Mouse (Mus musculus) CH12.LX (cell line): ENCODE measurements around the gene Coq10a. TPM values are rescaled to one million over a fixed set of nuclear protein-coding genes. Genes with fewer than 3 reads are reported as not detected.
A peak's percentile ranks its signal among the peaks of the same experiment; 100 is the strongest.

Source experiments
- DNase-seq: peaks from one replicate; pipeline ENCODE4 v3.0.0-alpha.2; 2013; ENCODE audit errors: extremely low read depth
- H3K27ac ChIP-seq: 2 replicates; pipeline ENCODE4 v1.5.1; 2012; ENCODE audit warnings: low read depth, mild to moderate bottlenecking, control low read depth, moderate library complexity; ENCODE audit not compliant: insufficient read depth
- H3K27me3 ChIP-seq: replicated peaks from 2 replicates; pipeline ENCODE3; 2012; ENCODE audit warnings: inconsistent platforms
- H3K36me3 ChIP-seq, 2 experiments: replicated peaks in 1 of 2; 2 replicates each; pipeline versions ENCODE3 to v1.6.1; 2012; ENCODE audit warnings: inconsistent platforms in 1 of 2, low read length in 1 of 2, mild to moderate bottlenecking in 1 of 2, mixed read lengths in 1 of 2, moderate library complexity in 1 of 2; ENCODE audit not compliant: control insufficient read depth in 1 of 2, insufficient read depth in 1 of 2
- H3K4me1 ChIP-seq, 2 experiments: 2 replicates each; pipeline ENCODE4 v1.6.1; 2012; ENCODE audit warnings: inconsistent platforms in 1 of 2, moderate library complexity in 1 of 2; ENCODE audit not compliant: insufficient read depth in 2 of 2, control insufficient read depth in 1 of 2
- H3K4me2 ChIP-seq: 2 replicates; pipeline ENCODE4 v1.6.1; 2012; ENCODE audit warnings: low read depth, mild to moderate bottlenecking, control low read depth; ENCODE audit not compliant: poor library complexity, insufficient read depth, severe bottlenecking
- H3K4me3 ChIP-seq, 3 experiments: fragments of 150-350 bp in 1 of 3; sonication (generic) in 1 of 3; replicated peaks in 1 of 3; 2 replicates each; pipeline versions ENCODE3 to v1.5.1; 2011 to 2012; ENCODE audit warnings: low read depth in 2 of 3, low read length in 2 of 3, mild to moderate bottlenecking in 2 of 3, moderate library complexity in 2 of 3, control low read depth in 1 of 3, improper control_type of control experiment in 1 of 3, inconsistent platforms in 1 of 3, mixed read lengths in 1 of 3; ENCODE audit not compliant: poor library complexity in 1 of 3
- H3K79me2 ChIP-seq: replicated peaks from 2 replicates; pipeline ENCODE4 v1.6.1; 2012; ENCODE audit warnings: mild to moderate bottlenecking, moderate library complexity; ENCODE audit not compliant: control insufficient read depth, poor library complexity, insufficient read depth, severe bottlenecking; ENCODE audit errors: extremely low read depth
- H3K9ac ChIP-seq: 2 replicates; pipeline ENCODE4 v1.6.1; 2012; ENCODE audit warnings: low read depth, mild to moderate bottlenecking, control low read depth, moderate library complexity; ENCODE audit not compliant: insufficient read depth
- H3K9me3 ChIP-seq: replicated peaks from 2 replicates; pipeline ENCODE3; 2012; ENCODE audit warnings: low read length, inconsistent platforms, mixed read lengths
- BHLHE40 ChIP-seq: IDR thresholded peaks from 2 replicates; pipeline ENCODE4 v1.6.1; 2011; ENCODE audit warnings: mild to moderate bottlenecking, low read depth, low read length, improper control_type of control experiment
- CHD1 ChIP-seq: IDR thresholded peaks from 2 replicates; pipeline ENCODE4 v1.6.1; 2012; ENCODE audit warnings: low read depth, low read length, improper control_type of control experiment, inconsistent platforms
- CHD2 ChIP-seq: IDR thresholded peaks from 2 replicates; pipeline ENCODE4 v1.6.1; 2011; ENCODE audit warnings: low read length, improper control_type of control experiment
- CTCF ChIP-seq, 2 experiments: IDR thresholded peaks in 1 of 2; conservative IDR thresholded peaks in 1 of 2; 2 replicates each; pipeline ENCODE4 v1.5.1; 2011 to 2012; ENCODE audit warnings: low read depth in 2 of 2, low read length in 2 of 2, improper control_type of control experiment in 1 of 2, inconsistent platforms in 1 of 2, mild to moderate bottlenecking in 1 of 2, moderate library complexity in 1 of 2
- E2F4 ChIP-seq: IDR thresholded peaks from 2 replicates; pipeline ENCODE4 v1.6.1; 2011; ENCODE audit warnings: low read depth, low read length, improper control_type of control experiment; ENCODE audit not compliant: insufficient replicate concordance
- ELF1 ChIP-seq: IDR thresholded peaks from 2 replicates; pipeline ENCODE4 v1.6.1; 2014; ENCODE audit warnings: low read depth, mild to moderate bottlenecking, inconsistent platforms, low read length, improper control_type of control experiment
- EP300 ChIP-seq: IDR thresholded peaks from 2 replicates; pipeline ENCODE4 v1.6.1; 2011; ENCODE audit warnings: low read length, improper control_type of control experiment
- ETS1 ChIP-seq: conservative IDR thresholded peaks from 2 replicates; pipeline ENCODE4 v1.6.1; 2012; ENCODE audit warnings: low read depth, mild to moderate bottlenecking, inconsistent platforms, low read length, improper control_type of control experiment, moderate library complexity
- GABPA ChIP-seq: IDR thresholded peaks from 2 replicates; pipeline ENCODE4 v1.6.1; 2012; ENCODE audit warnings: low read depth, low read length, improper control_type of control experiment, inconsistent platforms; ENCODE audit not compliant: insufficient replicate concordance
- HCFC1 ChIP-seq: IDR thresholded peaks from 2 replicates; pipeline ENCODE4 v1.6.1; 2012; ENCODE audit warnings: low read depth, mild to moderate bottlenecking, inconsistent platforms, low read length, improper control_type of control experiment
- KAT2A ChIP-seq: IDR thresholded peaks from 2 replicates; pipeline ENCODE4 v1.6.1; 2012; ENCODE audit warnings: low read length, improper control_type of control experiment, inconsistent platforms; ENCODE audit not compliant: insufficient replicate concordance
- MAFK ChIP-seq: IDR thresholded peaks from 2 replicates; pipeline ENCODE4 v1.6.1; 2011; ENCODE audit warnings: low read length, improper control_type of control experiment; ENCODE audit not compliant: insufficient replicate concordance
- MAX ChIP-seq: IDR thresholded peaks from 2 replicates; pipeline ENCODE4 v1.6.1; 2011; ENCODE audit warnings: low read length, improper control_type of control experiment
- MAZ ChIP-seq: IDR thresholded peaks from 2 replicates; pipeline ENCODE4 v1.6.1; 2012; ENCODE audit warnings: low read depth, mild to moderate bottlenecking, inconsistent platforms, low read length, improper control_type of control experiment, moderate library complexity
- POLR2A ChIP-seq: IDR thresholded peaks from 2 replicates; pipeline ENCODE4 v1.6.1; 2011; ENCODE audit warnings: low read depth, mild to moderate bottlenecking, improper control_type of control experiment, low read length
- RAD21 ChIP-seq: IDR thresholded peaks from 2 replicates; pipeline ENCODE4 v1.6.1; 2011; ENCODE audit warnings: low read depth, mild to moderate bottlenecking, low read length, improper control_type of control experiment, moderate library complexity
- RCOR1 ChIP-seq: conservative IDR thresholded peaks from 2 replicates; pipeline ENCODE4 v1.6.1; 2012; ENCODE audit warnings: low read depth, mild to moderate bottlenecking, inconsistent platforms, low read length, improper control_type of control experiment
- SIN3A ChIP-seq: IDR thresholded peaks from 2 replicates; pipeline ENCODE4 v1.6.1; 2012; ENCODE audit warnings: low read length, improper control_type of control experiment, inconsistent platforms
- SMC3 ChIP-seq: IDR thresholded peaks from 2 replicates; pipeline ENCODE4 v1.6.1; 2011; ENCODE audit warnings: low read depth, low read length, improper control_type of control experiment
- TBP ChIP-seq: conservative IDR thresholded peaks from 2 replicates; pipeline ENCODE4 v1.6.1; 2011; ENCODE audit warnings: low read depth, low read length, improper control_type of control experiment
- UBTF ChIP-seq: IDR thresholded peaks from 2 replicates; pipeline ENCODE4 v1.6.1; 2012; ENCODE audit warnings: low read depth, mild to moderate bottlenecking, inconsistent platforms, low read length, improper control_type of control experiment, moderate library complexity
- USF1 ChIP-seq: IDR thresholded peaks from 2 replicates; pipeline ENCODE4 v1.6.1; 2014; ENCODE audit warnings: low read depth, mild to moderate bottlenecking, inconsistent platforms, low read length, improper control_type of control experiment
- USF2 ChIP-seq: conservative IDR thresholded peaks from 2 replicates; pipeline ENCODE4 v1.6.1; 2011; ENCODE audit warnings: low read depth, low read length, improper control_type of control experiment
- ZC3H11A ChIP-seq: IDR thresholded peaks from 2 replicates; pipeline ENCODE4 v1.6.1; 2012; ENCODE audit warnings: low read depth, mild to moderate bottlenecking, inconsistent platforms, low read length, improper control_type of control experiment
- ZMIZ1 ChIP-seq: IDR thresholded peaks from 2 replicates; pipeline ENCODE4 v1.6.1; 2012; ENCODE audit warnings: low read depth, mild to moderate bottlenecking, inconsistent platforms, low read length, improper control_type of control experiment
- ZNF384 ChIP-seq: IDR thresholded peaks from 2 replicates; pipeline ENCODE4 v1.6.1; 2012; ENCODE audit warnings: low read depth, low read length, improper control_type of control experiment, inconsistent platforms
- dilution Hi-C: fragments of 300-500 bp; cut with MboI; formaldehyde crosslinking; loops from 2 replicates; pipeline ENCODE4 v1.14.3; 2020; ENCODE audit warnings: low sequenced_read_pairs; ENCODE audit not compliant: extremely low pct_unique_long_range_greater_than_20kb, extremely low pct_ligation_motif_present
- in situ Hi-C: fragments of 300-500 bp; cut with MboI; formaldehyde crosslinking; loops from 3 replicates; pipeline ENCODE4 v1.14.3; 2019; ENCODE audit warnings: low sequenced_read_pairs, low pct_ligation_motif_present, low pct_unique_long_range_greater_than_20kb, mixed read lengths
- polyA plus RNA-seq: library from polyadenylated mRNA; unstranded; fragments of >175 nt; gene quantifications from 2 replicates; pipeline ENCODE4 v1.2.1, GENCODE M21; 2012; ENCODE audit warnings: low read depth; ENCODE audit not compliant: insufficient read length
- total RNA-seq, 2 experiments: library from RNA; depleted of rRNA; stranded (reverse); fragments of 300-350 nt in 1 of 2; fragments of >200 nt in 1 of 2; gene quantifications; 2 replicates each; pipeline ENCODE4 v1.2.3; 2012 to 2014

Coq10a gene
- total and polyA plus RNA-seq, 3 experiments: 7.7 to 12.1 (median 11.1) TPM

DNA sequence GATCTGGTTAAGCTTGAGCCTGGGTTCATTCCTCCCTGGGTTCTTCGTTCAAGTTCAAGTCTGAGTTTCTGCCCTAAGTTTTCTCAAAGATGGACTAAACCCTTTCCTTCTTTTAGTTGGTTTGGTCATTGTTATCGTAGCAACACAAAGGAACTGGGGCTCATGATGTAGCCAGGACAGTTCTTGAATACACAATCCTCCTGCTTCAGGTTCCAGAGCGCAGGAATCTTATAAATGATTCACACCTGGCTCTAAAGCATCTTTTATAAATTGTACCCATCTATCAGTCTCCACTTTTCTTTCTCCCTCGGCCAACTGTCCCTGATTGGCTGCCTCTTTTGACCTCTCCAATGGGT lies 7.3 kb upstream of the Coq10a start:
- DNase-seq: no peak
- TF ChIP-seq MAX (no peak), USF1 (no peak), EP300 (no peak), ELF1 (no peak), POLR2A (no peak), USF2 (no peak), SMC3 (no peak)
- peaks cover 13 to 29% of the 10 kb centered on the region in 2 experiments for H3K36me3 ChIP-seq
- peak overlapping the region; percentile 97; the same call in 1 of the 2 replicates for H3K9ac ChIP-seq
- H3K79me2 ChIP-seq: peaks cover 25% of the 10 kb centered on the region
- peak overlapping the region; percentile 75 for H3K27ac ChIP-seq
- peak overlapping the region; percentile 55 to 89 (median 83) for H3K4me3 ChIP-seq
- in situ Hi-C loops: no loop called here
- H3K9me3 ChIP-seq: no peaks in the 10 kb centered on the region
- peak overlapping the region; percentile 94 for H3K4me2 ChIP-seq
- dilution Hi-C loops: no loop called here
- H3K4me1 ChIP-seq: peaks cover 14 to 38% of the 10 kb centered on the region in 2 experiments
- no peaks in the 10 kb centered on the region for H3K27me3 ChIP-seq

DNA sequence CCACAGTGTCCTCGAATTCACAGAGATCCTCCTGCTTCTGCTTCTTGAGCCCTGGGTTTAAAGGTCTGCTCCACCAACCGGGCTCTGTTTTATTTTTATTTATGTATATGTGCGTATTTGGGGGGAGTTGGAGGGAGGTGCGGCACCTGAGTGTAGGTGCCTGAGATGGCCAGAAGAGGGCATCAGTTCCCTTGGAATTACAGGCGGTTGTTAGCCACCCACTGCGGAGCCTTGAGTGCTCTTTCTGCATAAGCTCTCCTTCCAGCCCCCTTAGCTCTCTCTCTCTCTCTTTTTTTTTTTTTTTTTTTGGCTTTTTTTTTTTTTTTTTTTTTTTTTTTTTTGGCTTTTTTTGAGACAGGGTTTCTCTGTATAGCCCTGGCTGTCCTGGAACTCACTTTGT lies 5.6 kb upstream of the Coq10a start:
- TF ChIP-seq SIN3A (no peak), KAT2A (no peak), CHD1 (no peak), GABPA (no peak), MAZ (no peak), ETS1 (no peak), CTCF (conservative IDR thresholded peaks at IDR 0.05 in 1 of 2, IDR thresholded peaks at IDR 0.05 in 1 of 2; ENCODE audit: low read depth in 2 of 2, low read length in 2 of 2) (peak in 1 of 2 experiments; percentile 35; a peak in 2 of 4 replicates), SMC3 (no peak)
- no peak overlapping the region for H3K4me2 ChIP-seq
- peaks cover 4 to 14% of the 10 kb centered on the region in 2 experiments for H3K36me3 ChIP-seq
- no peaks in the 10 kb centered on the region for H3K27me3 ChIP-seq
- no peak overlapping the region for H3K27ac ChIP-seq
- H3K4me1 ChIP-seq: peaks cover 14 to 33% of the 10 kb centered on the region in 2 experiments
- H3K4me3 ChIP-seq: no peak overlapping the region
- H3K9ac ChIP-seq: no peak overlapping the region
- H3K79me2 ChIP-seq: peaks cover 22% of the 10 kb centered on the region
- peak; percentile 35 for DNase-seq
- in situ Hi-C loops: no loop called here
- H3K9me3 ChIP-seq: no peaks in the 10 kb centered on the region
- dilution Hi-C loops: no loop called here

DNA sequence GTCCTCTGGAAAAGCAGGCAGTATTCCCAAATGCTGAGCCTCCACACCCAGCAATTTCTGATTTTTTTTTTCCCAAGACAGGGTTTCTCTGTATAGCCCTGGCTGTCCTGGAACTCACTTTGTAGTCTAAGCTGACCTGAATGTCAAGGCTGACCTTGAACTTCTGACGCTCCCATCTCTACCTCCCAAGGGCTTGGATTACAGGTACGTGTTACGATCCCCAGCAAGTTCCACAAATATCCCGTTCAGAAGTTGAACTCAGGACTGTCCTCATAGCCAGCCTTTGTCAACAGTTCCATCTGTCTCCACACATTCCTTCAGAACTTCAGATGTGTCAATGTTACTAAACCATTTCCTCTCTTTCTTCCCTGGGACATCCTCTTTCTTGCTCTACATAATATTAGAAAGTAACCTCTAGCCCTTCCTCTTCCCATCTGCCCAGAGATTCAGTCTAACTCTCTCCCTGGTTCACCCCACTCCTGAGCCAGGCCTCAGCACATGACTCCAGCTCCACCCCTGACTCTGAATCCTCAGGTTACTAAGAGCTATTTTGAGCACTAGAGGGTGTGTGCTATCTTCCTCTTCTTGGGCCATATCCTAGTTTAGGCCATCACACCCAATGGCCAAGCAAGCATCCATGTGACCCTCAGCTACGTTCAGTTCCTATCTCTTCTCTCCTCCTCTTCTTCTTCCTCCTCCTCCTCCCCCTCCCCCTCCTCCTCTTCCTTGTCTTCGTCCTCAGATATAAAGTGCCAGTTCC lies 4.4 kb upstream of the Coq10a start:
- peaks cover 3 to 24% of the 10 kb centered on the region in 2 experiments for H3K4me1 ChIP-seq
- no peak overlapping the region for H3K9ac ChIP-seq
- H3K36me3 ChIP-seq: peaks cover 0 to 2% of the 10 kb centered on the region in 2 experiments
- H3K79me2 ChIP-seq: peaks cover 11% of the 10 kb centered on the region
- no peak for DNase-seq
- no peaks in the 10 kb centered on the region for H3K9me3 ChIP-seq
- in situ Hi-C loops: no loop called here
- H3K4me3 ChIP-seq: no peak overlapping the region
- H3K4me2 ChIP-seq: no peak overlapping the region
- TF ChIP-seq TBP (no peak), BHLHE40 (no peak), RCOR1 (no peak), CHD2 (no peak), MAFK (no peak), ZC3H11A (no peak), RAD21 (no peak), ZNF384 (no peak), UBTF (no peak), ELF1 (no peak), E2F4 (no peak), CTCF (conservative IDR thresholded peaks at IDR 0.05 in 1 of 2, IDR thresholded peaks at IDR 0.05 in 1 of 2; ENCODE audit: low read depth in 2 of 2, low read length in 2 of 2) (no peak), SMC3 (no peak), MAZ (no peak), ZMIZ1 (no peak), HCFC1 (no peak)
- no peak overlapping the region for H3K27ac ChIP-seq
- dilution Hi-C loops: no loop called here
- no peaks in the 10 kb centered on the region for H3K27me3 ChIP-seq
